Mouse (Mus musculus): ENCODE results near the gene Micu1.

DNA sequence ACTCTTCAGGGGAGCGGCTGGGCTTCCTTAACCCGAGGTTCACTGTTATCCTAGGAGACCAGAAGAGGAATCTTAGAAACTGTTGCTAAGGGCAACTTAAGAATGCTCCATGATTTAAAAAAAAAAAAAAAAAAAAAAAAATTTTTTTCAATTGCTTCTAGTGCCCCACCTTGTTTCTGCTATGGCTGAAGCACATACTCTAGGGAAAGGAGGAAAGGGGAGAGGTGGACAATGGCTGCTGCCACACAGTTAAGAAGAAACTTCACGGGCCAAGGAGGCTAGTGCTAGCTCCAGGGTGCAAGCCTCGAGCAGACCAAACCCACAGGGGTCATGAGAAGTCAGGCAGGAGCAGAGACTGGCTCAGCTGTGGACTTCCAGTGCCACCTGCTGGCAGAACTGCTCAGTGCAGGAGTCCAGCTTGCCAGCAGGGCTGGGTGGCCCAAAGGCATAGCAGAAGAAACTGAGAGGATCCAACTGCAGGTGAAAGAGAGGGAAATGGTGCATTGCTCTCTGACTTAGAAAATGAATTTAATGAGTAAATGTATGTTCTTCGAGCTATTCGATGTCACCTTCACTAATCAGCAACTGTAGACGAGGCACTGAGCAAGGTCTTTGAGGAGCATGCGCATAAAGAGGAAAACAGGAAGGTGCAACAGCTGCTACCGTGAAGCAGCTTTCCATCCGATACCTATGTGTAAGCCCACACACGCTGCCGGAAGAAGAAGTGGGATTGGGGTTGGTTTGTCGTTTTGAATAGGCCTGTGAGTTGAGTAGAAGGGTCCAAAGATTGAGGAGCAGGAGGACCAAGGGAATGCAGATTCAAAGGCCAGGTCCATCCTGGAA, 162.8 kb downstream of the Micu1 start:
- TF ChIP-seq CTCF (IDR thresholded peaks at IDR 0.05; ENCODE audit: borderline replicate concordance, control insufficient read depth, extremely low read depth, insufficient read depth, low read length, poor library complexity) (peak; percentile 98), POLR2A (IDR thresholded peaks at IDR 0.05; ENCODE audit: control insufficient read depth, extremely low read depth, insufficient read depth, low read length, poor library complexity) (no peak)

Measured in thymus, adult 2 months (tissue).